Mouse (Mus musculus): Measurements from ENCODE around the gene Cstf3. TPM values are rescaled to one million over a fixed set of nuclear protein-coding genes. Genes with fewer than 3 reads are reported as not detected.

Cstf3 gene
- polyA plus RNA-seq, 1 experiment from 2014 or later, result 106 TPM

GRCm38 (mm10) chr2:104687261-104687660, 96.9 kb downstream of the Cstf3 start:
- Histone ChIP-seq H3K4me2 (ENCODE audit: low read depth, low read length, severe bottlenecking) (no peak overlapping the region), H3K4me3 (ENCODE audit: low read depth, low read length) (no peak overlapping the region), H3K4me1 (replicated peaks; ENCODE audit: control insufficient read depth, insufficient read depth, low read length) (no peaks in the 10 kb centered on the region), H3K27ac (ENCODE audit: low read depth, low read length) (no peak overlapping the region), H3K36me3 (ENCODE audit: control insufficient read depth, insufficient read depth, low read length) (no peaks in the 10 kb centered on the region), H3K27me3 (ENCODE audit: control insufficient read depth, insufficient read depth, low read length) (no peaks in the 10 kb centered on the region), H3K9me3 (ENCODE audit: control insufficient read depth, low read length) (no peaks in the 10 kb centered on the region), H3K9ac (ENCODE audit: low read length) (no peak overlapping the region)
- 62% methylated on average over 3 of the region's 3 CpGs for WGBS
- no peak for ATAC-seq (replicated peaks; ENCODE audit: low FRiP score)
- peak; percentile 24 for DNase-seq (ENCODE audit: low spot score)

- H3K4me1 ChIP-seq (replicated peaks; ENCODE audit: control insufficient read depth, insufficient read depth, low read length), result no peaks in the 10 kb centered on the region
- H3K9me3 ChIP-seq (ENCODE audit: control insufficient read depth, low read length), result no peaks in the 10 kb centered on the region
- H3K4me2 ChIP-seq (ENCODE audit: low read depth, low read length, severe bottlenecking), result no peak overlapping the region
- no peak overlapping the region for H3K27ac ChIP-seq (ENCODE audit: low read depth, low read length)
- H3K27me3 ChIP-seq (ENCODE audit: control insufficient read depth, insufficient read depth, low read length), result no peaks in the 10 kb centered on the region
- H3K36me3 ChIP-seq (ENCODE audit: control insufficient read depth, insufficient read depth, low read length), result no peaks in the 10 kb centered on the region
- H3K9ac ChIP-seq (ENCODE audit: low read length), result no peak overlapping the region
- H3K4me3 ChIP-seq (ENCODE audit: low read depth, low read length), result no peak overlapping the region
- ATAC-seq (replicated peaks; ENCODE audit: low FRiP score), result no peak
- DNase-seq (ENCODE audit: low spot score), result peak; percentile 25
- WGBS, result 84% methylated on average over 3 of the region's 3 CpGs
These were observed 98.0 kb downstream of the Cstf3 start for GRCm38 (mm10) chr2:104688321-104688720.

DNA sequence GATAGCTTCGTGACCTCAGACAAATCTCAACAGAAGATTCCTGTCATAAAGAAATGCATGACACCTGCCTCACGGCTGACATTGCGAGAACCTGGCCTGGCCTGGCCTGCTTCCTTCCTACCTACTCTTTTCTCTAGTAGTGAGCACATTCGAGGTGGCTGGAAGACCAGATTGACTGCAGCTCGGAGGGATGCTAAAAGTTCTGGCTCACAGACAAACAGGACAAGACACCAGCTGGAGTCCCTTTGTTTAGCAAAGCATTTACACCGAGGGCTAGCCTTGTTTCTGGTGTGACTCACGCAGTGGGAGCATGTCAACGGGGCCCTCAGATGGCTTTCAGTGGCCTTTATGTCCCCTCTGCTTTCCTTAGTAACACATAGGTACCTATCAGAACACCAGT, 98.4 kb downstream of the Cstf3 start:
- H3K36me3 ChIP-seq (ENCODE audit: control insufficient read depth, insufficient read depth, low read length), result no peaks in the 10 kb centered on the region
- H3K9ac ChIP-seq (ENCODE audit: low read length), result no peak overlapping the region
- no peak overlapping the region for H3K4me2 ChIP-seq (ENCODE audit: low read depth, low read length, severe bottlenecking)
- H3K27me3 ChIP-seq (ENCODE audit: control insufficient read depth, insufficient read depth, low read length), result no peaks in the 10 kb centered on the region
- WGBS, result 86% methylated on average over 8 of the region's 8 CpGs
- no peak overlapping the region for H3K4me3 ChIP-seq (ENCODE audit: low read depth, low read length)
- DNase-seq (ENCODE audit: low spot score) (peak; percentile 32), ATAC-seq (replicated peaks; ENCODE audit: low FRiP score) (no peak)
- H3K4me1 ChIP-seq (replicated peaks; ENCODE audit: control insufficient read depth, insufficient read depth, low read length), result no peaks in the 10 kb centered on the region
- H3K9me3 ChIP-seq (ENCODE audit: control insufficient read depth, low read length), result no peaks in the 10 kb centered on the region
- no peak overlapping the region for H3K27ac ChIP-seq (ENCODE audit: low read depth, low read length)

DNA sequence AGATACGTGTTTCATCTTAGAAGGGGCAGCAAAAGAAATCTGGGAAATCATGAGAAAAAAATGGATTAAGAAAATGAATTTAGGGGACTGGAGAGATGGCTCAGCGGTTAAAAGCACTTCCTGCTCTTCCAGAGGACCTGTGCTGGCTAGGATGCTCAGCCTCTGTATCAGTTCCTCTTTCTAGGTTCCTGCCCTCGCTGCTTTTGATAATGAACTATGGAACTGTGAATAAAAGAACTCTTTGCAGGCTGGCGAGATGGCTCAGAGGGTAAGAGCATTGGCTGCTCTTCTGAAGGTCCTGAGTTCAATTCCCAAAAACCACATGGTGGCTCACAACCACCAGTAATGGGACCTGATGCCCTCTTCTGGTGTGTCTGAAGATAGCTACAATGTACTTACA, 100.4 kb downstream of the Cstf3 start:
- Histone ChIP-seq H3K4me3 (ENCODE audit: low read depth, low read length) (no peak overlapping the region), H3K9ac (ENCODE audit: low read length) (no peak overlapping the region), H3K27me3 (ENCODE audit: control insufficient read depth, insufficient read depth, low read length) (no peaks in the 10 kb centered on the region), H3K4me2 (ENCODE audit: low read depth, low read length, severe bottlenecking) (no peak overlapping the region), H3K27ac (ENCODE audit: low read depth, low read length) (no peak overlapping the region), H3K9me3 (ENCODE audit: control insufficient read depth, low read length) (no peaks in the 10 kb centered on the region), H3K36me3 (ENCODE audit: control insufficient read depth, insufficient read depth, low read length) (no peaks in the 10 kb centered on the region), H3K4me1 (replicated peaks; ENCODE audit: control insufficient read depth, insufficient read depth, low read length) (no peaks in the 10 kb centered on the region)
- ATAC-seq (replicated peaks; ENCODE audit: low FRiP score) (no peak), DNase-seq (ENCODE audit: low spot score) (no peak)
- 79% methylated on average over 4 of the region's 4 CpGs for whole genome bisulfite sequencing

DNA sequence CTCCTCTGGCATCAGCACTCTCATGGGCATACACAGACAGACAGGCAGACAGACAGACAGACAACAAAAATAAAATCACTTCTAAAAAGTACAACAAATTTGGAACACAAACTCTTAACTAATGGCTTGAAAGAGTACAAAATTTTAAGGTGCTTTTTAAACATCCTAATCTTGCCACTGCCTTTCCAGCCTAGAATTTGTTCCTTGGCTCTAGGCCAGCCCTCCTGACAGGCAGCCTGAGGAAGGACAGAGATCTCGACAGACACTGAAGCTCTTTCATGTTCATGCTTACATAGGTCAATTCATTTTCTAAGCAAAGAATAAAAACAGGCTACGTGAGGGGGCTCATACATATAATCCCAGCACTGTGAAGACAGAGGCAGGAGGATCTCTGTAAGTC, 102.2 kb downstream of the Cstf3 start:
- no peak overlapping the region for H3K9ac ChIP-seq (ENCODE audit: low read length)
- H3K4me2 ChIP-seq (ENCODE audit: low read depth, low read length, severe bottlenecking), result no peak overlapping the region
- H3K4me3 ChIP-seq (ENCODE audit: low read depth, low read length), result no peak overlapping the region
- H3K27me3 ChIP-seq (ENCODE audit: control insufficient read depth, insufficient read depth, low read length), result no peaks in the 10 kb centered on the region
- no peaks in the 10 kb centered on the region for H3K4me1 ChIP-seq (replicated peaks; ENCODE audit: control insufficient read depth, insufficient read depth, low read length)
- 81% methylated on average over 2 of the region's 2 CpGs for WGBS
- H3K9me3 ChIP-seq (ENCODE audit: control insufficient read depth, low read length), result no peaks in the 10 kb centered on the region
- H3K27ac ChIP-seq (ENCODE audit: low read depth, low read length), result no peak overlapping the region
- no peaks in the 10 kb centered on the region for H3K36me3 ChIP-seq (ENCODE audit: control insufficient read depth, insufficient read depth, low read length)
- no peak for ATAC-seq (replicated peaks; ENCODE audit: low FRiP score)
- peak; percentile 22 for DNase-seq (ENCODE audit: low spot score)

- DNase-seq (ENCODE audit: low spot score) (no peak), ATAC-seq (replicated peaks; ENCODE audit: low FRiP score) (no peak)
- no peak overlapping the region for H3K27ac ChIP-seq (ENCODE audit: low read depth, low read length)
- no peaks in the 10 kb centered on the region for H3K36me3 ChIP-seq (ENCODE audit: control insufficient read depth, insufficient read depth, low read length)
- H3K27me3 ChIP-seq (ENCODE audit: control insufficient read depth, insufficient read depth, low read length), result no peaks in the 10 kb centered on the region
- 90% methylated on average over 11 of the region's 11 CpGs for WGBS
- no peak overlapping the region for H3K9ac ChIP-seq (ENCODE audit: low read length)
- H3K4me3 ChIP-seq (ENCODE audit: low read depth, low read length), result no peak overlapping the region
- no peaks in the 10 kb centered on the region for H3K9me3 ChIP-seq (ENCODE audit: control insufficient read depth, low read length)
- no peaks in the 10 kb centered on the region for H3K4me1 ChIP-seq (replicated peaks; ENCODE audit: control insufficient read depth, insufficient read depth, low read length)
- H3K4me2 ChIP-seq (ENCODE audit: low read depth, low read length, severe bottlenecking), result no peak overlapping the region
These were observed 109.3 kb downstream of the Cstf3 start for GRCm38 (mm10) chr2:104699659-104700058.

GRCm38 (mm10) chr2:104703158-104703557, 112.8 kb downstream of the Cstf3 start:
- no peaks in the 10 kb centered on the region; the same call in 1 of the 2 replicates for H3K36me3 ChIP-seq (ENCODE audit: control insufficient read depth, insufficient read depth, low read length)
- WGBS, result 68% methylated on average over 3 of the region's 3 CpGs
- H3K27me3 ChIP-seq (ENCODE audit: control insufficient read depth, insufficient read depth, low read length), result no peaks in the 10 kb centered on the region
- H3K9me3 ChIP-seq (ENCODE audit: control insufficient read depth, low read length), result no peaks in the 10 kb centered on the region
- no peak overlapping the region for H3K9ac ChIP-seq (ENCODE audit: low read length)
- no peak overlapping the region for H3K4me3 ChIP-seq (ENCODE audit: low read depth, low read length)
- peaks cover 3% of the 10 kb centered on the region; the same call in 1 of the 2 replicates for H3K4me1 ChIP-seq (replicated peaks; ENCODE audit: control insufficient read depth, insufficient read depth, low read length)
- ATAC-seq (replicated peaks; ENCODE audit: low FRiP score) (no peak), DNase-seq (ENCODE audit: low spot score) (no peak)
- no peak overlapping the region for H3K27ac ChIP-seq (ENCODE audit: low read depth, low read length)
- H3K4me2 ChIP-seq (ENCODE audit: low read depth, low read length, severe bottlenecking), result no peak overlapping the region

DNA sequence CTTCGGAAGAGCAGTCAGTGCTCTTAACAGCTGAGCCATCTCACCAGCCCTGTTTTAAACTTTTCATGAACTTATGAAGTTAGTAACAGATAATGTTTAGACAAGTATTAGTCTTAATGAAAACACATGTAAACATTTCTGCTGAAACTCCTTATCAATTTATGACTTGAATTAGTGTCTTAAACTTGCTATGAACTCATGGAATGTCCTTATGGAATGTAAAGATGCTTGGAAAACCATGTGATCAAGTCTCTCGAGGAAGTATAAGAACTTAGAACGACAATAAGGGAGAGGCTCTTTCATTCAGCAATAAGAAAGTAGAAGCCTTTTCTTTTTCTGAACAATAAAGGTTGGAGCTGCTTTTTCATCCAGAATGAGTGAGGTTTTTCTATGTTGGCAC, 114.0 kb downstream of the Cstf3 start:
- H3K4me1 ChIP-seq (replicated peaks; ENCODE audit: control insufficient read depth, insufficient read depth, low read length), result peaks cover 3% of the 10 kb centered on the region; the same call in 1 of the 2 replicates
- H3K27ac ChIP-seq (ENCODE audit: low read depth, low read length), result no peak overlapping the region
- WGBS, result 76% methylated on average over 3 of the region's 3 CpGs
- no peaks in the 10 kb centered on the region for H3K9me3 ChIP-seq (ENCODE audit: control insufficient read depth, low read length)
- no peak for ATAC-seq (replicated peaks; ENCODE audit: low FRiP score)
- no peaks in the 10 kb centered on the region for H3K27me3 ChIP-seq (ENCODE audit: control insufficient read depth, insufficient read depth, low read length)
- no peaks in the 10 kb centered on the region; the same call in 1 of the 2 replicates for H3K36me3 ChIP-seq (ENCODE audit: control insufficient read depth, insufficient read depth, low read length)
- no peak overlapping the region for H3K4me3 ChIP-seq (ENCODE audit: low read depth, low read length)
- no peak overlapping the region for H3K4me2 ChIP-seq (ENCODE audit: low read depth, low read length, severe bottlenecking)
- no peak overlapping the region for H3K9ac ChIP-seq (ENCODE audit: low read length)
- DNase-seq (ENCODE audit: low spot score), result no peak

DNA sequence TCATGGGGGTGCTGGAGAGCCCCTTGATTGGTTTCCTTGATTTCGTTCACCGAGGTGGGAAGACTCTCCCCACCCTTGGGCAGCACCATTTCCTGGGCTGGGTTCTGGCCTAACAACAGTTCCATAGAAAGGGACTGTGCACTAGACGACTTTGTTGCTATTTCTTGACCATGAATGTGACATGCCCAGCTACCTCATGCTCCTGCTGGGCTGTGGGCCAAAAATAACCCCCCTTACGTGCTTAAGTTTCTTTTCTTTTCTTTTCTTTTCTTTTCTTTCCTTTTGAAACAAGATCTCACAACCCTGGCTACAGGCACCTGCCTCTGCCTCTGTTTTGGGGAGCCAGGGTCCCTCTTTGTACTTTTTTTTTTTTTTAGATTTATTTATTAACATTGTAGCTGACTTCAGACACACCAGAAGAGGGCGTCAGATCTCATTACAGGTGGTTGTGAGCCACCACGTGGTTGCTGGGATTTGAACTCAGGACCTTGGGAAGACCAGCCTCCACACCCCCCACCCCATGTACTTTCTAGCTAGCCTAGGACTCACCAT, 119.5 kb downstream of the Cstf3 start:
- Histone ChIP-seq H3K27ac (ENCODE audit: low read depth, low read length) (no peak overlapping the region), H3K9ac (ENCODE audit: low read length) (no peak overlapping the region), H3K4me3 (ENCODE audit: low read depth, low read length) (no peak overlapping the region), H3K9me3 (ENCODE audit: control insufficient read depth, low read length) (no peaks in the 10 kb centered on the region), H3K4me1 (replicated peaks; ENCODE audit: control insufficient read depth, insufficient read depth, low read length) (peaks cover 10% of the 10 kb centered on the region; the same call in 1 of the 2 replicates), H3K36me3 (ENCODE audit: control insufficient read depth, insufficient read depth, low read length) (no peaks in the 10 kb centered on the region; the same call in 1 of the 2 replicates), H3K4me2 (ENCODE audit: low read depth, low read length, severe bottlenecking) (no peak overlapping the region), H3K27me3 (ENCODE audit: control insufficient read depth, insufficient read depth, low read length) (no peaks in the 10 kb centered on the region)
- DNase-seq (ENCODE audit: low spot score) (no peak), ATAC-seq (replicated peaks; ENCODE audit: low FRiP score) (no peak)
- 56% methylated on average over 6 of the region's 6 CpGs for WGBS
